Mouse (Mus musculus): Measurements from ENCODE around the gene Kat2a. TPM values are rescaled to one million over a fixed set of nuclear protein-coding genes. Genes with fewer than 3 reads are reported as not detected.

The Kat2a gene
- total RNA-seq (2021): 10 to 100 TPM; 63.2 to 63.3 TPM
- long read RNA-seq, experiment 1, transcript Kat2a-204 (18 exons, 2,946 nt): minor isoform, 5 of 111 reads
- long read RNA-seq, experiment 1, transcript Kat2a-202 (18 exons, 3,046 nt): minor isoform, 17 of 111 reads
- long read RNA-seq, experiment 1, transcript Kat2a-201 (18 exons, 3,043 nt): major isoform, 57 of 111 reads
- long read RNA-seq, experiment 1, partial matches to known transcripts: 10 of 111 reads
- long read RNA-seq, experiment 1, other reads (novel, unspliced or antisense): 22 of 111 reads
- long read RNA-seq, experiment 2, transcript Kat2a-201 (18 exons, 3,043 nt): major isoform, 30 of 57 reads
- long read RNA-seq, experiment 2, transcript Kat2a-202 (18 exons, 3,046 nt): minor isoform, 13 of 57 reads
- long read RNA-seq, experiment 2, partial matches to known transcripts: 9 of 57 reads
- long read RNA-seq, experiment 2, other reads (novel, unspliced or antisense): 5 of 57 reads

- peak; percentile 81 to 90 for DNase-seq (ENCODE audit: low spot score in 2 of 2)
These were observed at the start of gene Kat2a for GRCm38 (mm10) chr11:100711783-100712615. TSS of gene Kat2a (minus strand) at chr11:100712465.

GRCm38 (mm10) chr11:100761547-100762045, 49.3 kb upstream of the Kat2a start:
- DNase-seq (ENCODE audit: low spot score in 2 of 2): peak; percentile 91 to 93

- peak; percentile 93 to 95 for DNase-seq (ENCODE audit: low spot score in 2 of 2)
These were observed 47.5 kb upstream of the Kat2a start, which contains the start of gene Kcnh4 for GRCm38 (mm10) chr11:100759611-100760233. TSS of gene Kcnh4 (minus strand) at chr11:100759942.

GRCm38 (mm10) chr11:100758707-100759610, 46.7 kb upstream of the Kat2a start:
- peak in 1 of 2 experiments; percentile 31 for DNase-seq (ENCODE audit: low spot score in 2 of 2)

GRCm38 (mm10) chr11:100757566-100757965, 45.3 kb upstream of the Kat2a start:
- no peak for DNase-seq (ENCODE audit: low spot score in 2 of 2)

GRCm38 (mm10) chr11:100756476-100756875, 44.2 kb upstream of the Kat2a start:
- no peak for DNase-seq (ENCODE audit: low spot score in 2 of 2)

- DNase-seq (ENCODE audit: low spot score in 2 of 2): peak; percentile 57 to 69
These were observed 42.4 kb upstream of the Kat2a start for GRCm38 (mm10) chr11:100754693-100755057.

GRCm38 (mm10) chr11:100754021-100754692, 41.9 kb upstream of the Kat2a start:
- DNase-seq (ENCODE audit: low spot score in 2 of 2): peak; percentile 66 to 81

- DNase-seq (ENCODE audit: low spot score in 2 of 2): peak in 1 of 2 experiments; percentile 37
These were observed 40.0 kb upstream of the Kat2a start for GRCm38 (mm10) chr11:100752294-100752693.

- DNase-seq (ENCODE audit: low spot score in 2 of 2): no peak
These were observed 37.9 kb upstream of the Kat2a start for GRCm38 (mm10) chr11:100750127-100750526.

GRCm38 (mm10) chr11:100749469-100749868, 37.2 kb upstream of the Kat2a start:
- DNase-seq (ENCODE audit: low spot score in 2 of 2): peak; percentile 71 to 80

- DNase-seq (ENCODE audit: low spot score in 2 of 2): peak in 1 of 2 experiments; percentile 45
These were observed 36.4 kb upstream of the Kat2a start for GRCm38 (mm10) chr11:100748620-100749019.

- DNase-seq (ENCODE audit: low spot score in 2 of 2): no peak
These were observed 34.8 kb upstream of the Kat2a start for GRCm38 (mm10) chr11:100747114-100747513.

- DNase-seq (ENCODE audit: low spot score in 2 of 2): no peak
These were observed 34.3 kb upstream of the Kat2a start for GRCm38 (mm10) chr11:100746546-100746945.

GRCm38 (mm10) chr11:100745085-100745484, 32.8 kb upstream of the Kat2a start:
- DNase-seq (ENCODE audit: low spot score in 2 of 2): peak; percentile 61 to 64

- DNase-seq (ENCODE audit: low spot score in 2 of 2): no peak
These were observed 29.1 kb upstream of the Kat2a start for GRCm38 (mm10) chr11:100741348-100741747.

- DNase-seq (ENCODE audit: low spot score in 2 of 2): no peak
These were observed 26.5 kb upstream of the Kat2a start for GRCm38 (mm10) chr11:100738749-100739148.

GRCm38 (mm10) chr11:100738066-100738604, 25.9 kb upstream of the Kat2a start, which contains the start of gene Rab5c:
TSS of gene Rab5c (minus strand) at chr11:100738215.
- DNase-seq (ENCODE audit: low spot score in 2 of 2): peak; percentile 99

GRCm38 (mm10) chr11:100737105-100737733, 25.0 kb upstream of the Kat2a start:
- DNase-seq (ENCODE audit: low spot score in 2 of 2): no peak

All from left cerebral cortex, adult 18-20 months (tissue).